ENCODE assay signal across 25 mouse cellular contexts in the genomic region with DNA sequence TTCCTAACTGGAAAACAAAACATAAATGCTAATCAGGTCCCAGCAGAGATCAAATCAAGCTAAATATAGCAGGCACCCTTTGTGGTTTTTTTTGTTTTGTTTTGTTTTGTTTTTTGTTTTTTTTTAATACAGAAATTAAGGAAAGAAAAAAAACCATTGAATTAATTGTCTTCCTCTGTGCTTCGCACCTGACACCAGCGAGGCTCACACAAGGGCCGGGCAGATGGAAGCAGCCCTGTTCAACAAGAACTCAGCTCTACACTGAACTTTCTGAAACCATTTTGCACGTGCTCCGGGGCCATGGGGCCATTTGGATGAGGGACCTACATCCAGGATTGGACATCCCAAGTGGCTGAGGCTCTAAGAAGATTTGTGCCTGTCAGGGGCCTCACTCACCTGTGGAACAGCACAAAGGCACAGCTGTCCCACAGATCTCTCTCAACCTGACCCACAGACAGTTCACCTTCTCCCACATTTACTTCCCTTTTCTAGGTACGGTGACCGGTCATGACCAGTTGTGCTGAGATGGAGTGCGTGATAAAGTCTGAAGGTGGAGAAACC.
DNase-seq lines count a peak whose midpoint lies in the region; ATAC-seq and TF ChIP-seq lines count a peak whose summit lies in the region.
"Had no signal": no experiment of that assay in that cellular context is flagged by ENCODE, and none has a peak within 500 bp of the region (broad histone marks: within the 10 kb centered on the region; RNA-seq: fewer than 3 reads in every experiment).

No protein-coding gene starts in this region.

- in situ Hi-C loops in CH12.LX (cut with MboI; ENCODE audit: low pct_ligation_motif_present, low pct_unique_long_range_greater_than_20kb, low sequenced_read_pairs) = no loop called here

- TF ChIP-seq CTCF in CH12.LX (conservative IDR thresholded peaks at IDR 0.05 in 1 of 2, IDR thresholded peaks at IDR 0.05 in 1 of 2; ENCODE audit: low read depth in 2 of 2, low read length in 2 of 2) = no peak

- dilution Hi-C loops in CH12.LX (cut with MboI; ENCODE audit: extremely low pct_ligation_motif_present, extremely low pct_unique_long_range_greater_than_20kb, low sequenced_read_pairs) = no loop called here

- WGBS in hindbrain, embryonic 14.5 days = 56% methylated on average over 8 of the region's 8 CpGs
- WGBS in hindbrain, embryonic 11.5 days = 66% methylated on average over 8 of the region's 8 CpGs
- 30% methylated on average over 8 of the region's 8 CpGs for WGBS in forebrain, embryonic 15.5 days

- H3K9me3 ChIP-seq in hindbrain, embryonic 14.5 days (ENCODE audit: control insufficient read depth, low read length) = no peaks in the 10 kb centered on the region
- no peaks in the 10 kb centered on the region for H3K9me3 ChIP-seq in hindbrain, embryonic 11.5 days (ENCODE audit: control insufficient read depth, low read length)
- no peaks in the 10 kb centered on the region for H3K9me3 ChIP-seq in CH12.LX (replicated peaks; ENCODE audit: low read length)
- no peaks in the 10 kb centered on the region for H3K9me3 ChIP-seq in forebrain, embryonic 15.5 days
- H3K9me3 ChIP-seq: embryonic facial prominence, embryonic 12.5 days; heart, embryonic 13.5 days; hindbrain, embryonic 13.5 days; lung, embryonic 15.5 days; neural tube, embryonic 13.5 days had no signal

- TF ChIP-seq POLR2A in CH12.LX (IDR thresholded peaks at IDR 0.05; ENCODE audit: low read depth, low read length) = no peak

- no peaks in the 10 kb centered on the region for H3K79me2 ChIP-seq in CH12.LX (replicated peaks; ENCODE audit: control insufficient read depth, extremely low read depth, insufficient read depth, poor library complexity, severe bottlenecking)

- no peak overlapping the region for H3K9ac ChIP-seq in hindbrain, embryonic 14.5 days
- no peak overlapping the region for H3K9ac ChIP-seq in hindbrain, embryonic 11.5 days (ENCODE audit: low read depth, low read length)
- H3K9ac ChIP-seq in CH12.LX (ENCODE audit: insufficient read depth, low read depth) = no peak overlapping the region
- no peak overlapping the region for H3K9ac ChIP-seq in forebrain, embryonic 15.5 days (replicated peaks)
- H3K9ac ChIP-seq: embryonic facial prominence, embryonic 12.5 days; heart, embryonic 13.5 days; hindbrain, embryonic 13.5 days; liver, embryonic 14.5 days; lung, embryonic 15.5 days; neural tube, embryonic 13.5 days had no signal

- H3K4me2 ChIP-seq in hindbrain, embryonic 14.5 days (replicated peaks) = no peak overlapping the region
- H3K4me2 ChIP-seq in hindbrain, embryonic 11.5 days (replicated peaks; ENCODE audit: low read depth, low read length) = no peak overlapping the region
- 0 out of 2 replicates have a peak overlapping the region, but pooled peaks have one; percentile 25 for H3K4me2 ChIP-seq in CH12.LX (ENCODE audit: insufficient read depth, low read depth, poor library complexity, severe bottlenecking)
- H3K4me2 ChIP-seq in forebrain, embryonic 15.5 days (replicated peaks) = no peak overlapping the region
- H3K4me2 ChIP-seq: embryonic facial prominence, embryonic 12.5 days; heart, embryonic 13.5 days; hindbrain, embryonic 13.5 days; lung, embryonic 15.5 days had no signal

- H3K4me1 ChIP-seq in hindbrain, embryonic 14.5 days (replicated peaks; ENCODE audit: control insufficient read depth, insufficient read depth, low read length) = peaks cover 16% of the 10 kb centered on the region
- no peaks in the 10 kb centered on the region for H3K4me1 ChIP-seq in hindbrain, embryonic 11.5 days (replicated peaks; ENCODE audit: control insufficient read depth, insufficient read depth, low read length)
- peaks cover 4 to 34% of the 10 kb centered on the region in 2 experiments; a peak in 3 of 4 replicates for H3K4me1 ChIP-seq in CH12.LX (ENCODE audit: control insufficient read depth in 1 of 2, insufficient read depth in 2 of 2)
- H3K4me1 ChIP-seq in forebrain, embryonic 15.5 days = peaks cover 27% of the 10 kb centered on the region
- H3K4me1 ChIP-seq: lung, embryonic 15.5 days had no signal

- H3K4me3 ChIP-seq in hindbrain, embryonic 14.5 days (replicated peaks; ENCODE audit: low read length) = no peak overlapping the region
- H3K4me3 ChIP-seq in hindbrain, embryonic 11.5 days (ENCODE audit: low read depth, low read length) = no peak overlapping the region
- no peak overlapping the region for H3K4me3 ChIP-seq in CH12.LX (replicated peaks in 1 of 3; ENCODE audit: low read depth in 2 of 3, low read length in 2 of 3, poor library complexity in 1 of 3)
- no peak overlapping the region for H3K4me3 ChIP-seq in forebrain, embryonic 15.5 days
- H3K4me3 ChIP-seq: embryonic facial prominence, embryonic 12.5 days; gastrocnemius, adult 2 months; heart, embryonic 13.5 days; hindbrain, embryonic 13.5 days; left cerebral cortex, adult 2 months; lung, embryonic 15.5 days; myocyte; neural tube, embryonic 13.5 days had no signal

- no peak for DNase-seq in hindbrain, embryonic 14.5 days (ENCODE audit: low spot score)
- no peak for DNase-seq in hindbrain, embryonic 11.5 days (ENCODE audit: low spot score)
- peak; percentile 4 for DNase-seq in A20 (ENCODE audit: low read depth, low spot score)
- DNase-seq in CH12.LX (ENCODE audit: extremely low read depth) = no peak
- no peak for DNase-seq in urinary bladder, adult 2 months (ENCODE audit: low spot score)
- DNase-seq in spleen, adult 12 weeks (ENCODE audit: low spot score) = no peak
- DNase-seq: adrenal gland, postnatal 10 days; cerebellum, adult 8-10 months; gastrocnemius, adult 2 months; heart, postnatal 14 days; kidney, adult 18-20 months; kidney, postnatal 4 days; lung, postnatal 36 days; right cerebral cortex, postnatal 25 days; thymus, postnatal 14 days had no signal

- H3K27me3 ChIP-seq in hindbrain, embryonic 14.5 days (ENCODE audit: control insufficient read depth, insufficient read depth, low read length) = peaks cover 62% of the 10 kb centered on the region
- H3K27me3 ChIP-seq in hindbrain, embryonic 11.5 days (ENCODE audit: control insufficient read depth, insufficient read depth, low read length) = peaks cover 54% of the 10 kb centered on the region
- H3K27me3 ChIP-seq in CH12.LX (replicated peaks) = no peaks in the 10 kb centered on the region
- H3K27me3 ChIP-seq in forebrain, embryonic 15.5 days = no peaks in the 10 kb centered on the region
- H3K27me3 ChIP-seq: embryonic facial prominence, embryonic 12.5 days; lung, embryonic 15.5 days had no signal

- TF ChIP-seq EP300 in CH12.LX (IDR thresholded peaks at IDR 0.05; ENCODE audit: low read length) = no peak

- no peak for ATAC-seq in hindbrain, embryonic 14.5 days (ENCODE audit: low FRiP score)
- no peak for ATAC-seq in hindbrain, embryonic 11.5 days (ENCODE audit: low FRiP score)
- ATAC-seq in forebrain, embryonic 15.5 days (replicated peaks) = peak; percentile 66
- ATAC-seq: inflammation-experienced regulatory T-cells, adult 6 months had no signal

- peak overlapping the region; percentile 3; the same call in 1 of the 2 replicates for H3K27ac ChIP-seq in hindbrain, embryonic 14.5 days
- H3K27ac ChIP-seq in hindbrain, embryonic 11.5 days (ENCODE audit: low read depth, low read length) = no peak overlapping the region
- H3K27ac ChIP-seq in CH12.LX (ENCODE audit: insufficient read depth, low read depth) = no peak overlapping the region
- peak overlapping the region; percentile 79 for H3K27ac ChIP-seq in forebrain, embryonic 15.5 days (replicated peaks)
- H3K27ac ChIP-seq: embryonic facial prominence, embryonic 12.5 days; gastrocnemius, adult 2 months; heart, embryonic 13.5 days; left cerebral cortex, adult 2 months; liver, embryonic 14.5 days; lung, embryonic 15.5 days had no signal

- no peaks in the 10 kb centered on the region for H3K36me3 ChIP-seq in hindbrain, embryonic 14.5 days (replicated peaks; ENCODE audit: control insufficient read depth, insufficient read depth)
- H3K36me3 ChIP-seq in hindbrain, embryonic 11.5 days (ENCODE audit: control insufficient read depth, insufficient read depth, low read length) = no peaks in the 10 kb centered on the region
- no peaks in the 10 kb centered on the region for H3K36me3 ChIP-seq in CH12.LX (replicated peaks in 1 of 2; ENCODE audit: control insufficient read depth in 1 of 2, insufficient read depth in 1 of 2, low read length in 1 of 2)
- no peaks in the 10 kb centered on the region for H3K36me3 ChIP-seq in forebrain, embryonic 15.5 days
- H3K36me3 ChIP-seq: embryonic facial prominence, embryonic 12.5 days; heart, embryonic 13.5 days; hindbrain, embryonic 13.5 days; lung, embryonic 15.5 days; neural tube, embryonic 13.5 days had no signal

- no peak for TF ChIP-seq RAD21 in CH12.LX (IDR thresholded peaks at IDR 0.05; ENCODE audit: low read depth, low read length)

TF ChIP-seq in CH12.LX, 34 proteins besides CTCF, POLR2A, EP300 and RAD21:
- no peak for TF ChIP-seq ZMIZ1 (IDR thresholded peaks at IDR 0.05; ENCODE audit: low read depth, low read length)
- TF ChIP-seq HCFC1 (IDR thresholded peaks at IDR 0.05; ENCODE audit: low read depth, low read length) = no peak
- no peak for TF ChIP-seq ZC3H11A (IDR thresholded peaks at IDR 0.05; ENCODE audit: low read depth, low read length)
- no peak for TF ChIP-seq MAX (IDR thresholded peaks at IDR 0.05; ENCODE audit: low read length)
- no peak for TF ChIP-seq MYC (IDR thresholded peaks at IDR 0.05; ENCODE audit: low read depth, low read length)
- no peak for TF ChIP-seq JUN (IDR thresholded peaks at IDR 0.05; ENCODE audit: insufficient read depth, low read depth, low read length)
- TF ChIP-seq NRF1 (IDR thresholded peaks at IDR 0.05; ENCODE audit: low read depth, low read length) = no peak
- no peak for TF ChIP-seq TBP (conservative IDR thresholded peaks at IDR 0.05; ENCODE audit: low read depth, low read length)

Comparison
In these comparisons a context has a peak if more than half of its experiments do, and no peak if none do; other contexts are left out.
1. H3K27ac ChIP-seq: peak in hindbrain, embryonic 14.5 days (single experiment) and forebrain, embryonic 15.5 days (single experiment); none in hindbrain, embryonic 11.5 days (single experiment) and CH12.LX (single experiment).